Mouse (Mus musculus) heart, embryonic 11.5 days (tissue): ENCODE measurements around the gene Fbxo21. TPM values are rescaled to one million over a fixed set of nuclear protein-coding genes. Genes with fewer than 3 reads are reported as not detected.

Experiments
- ATAC-seq: fragments of 200-750 bp; cut with Nextera tagmentation; replicated peaks from 2 replicates; pipeline ENCODE4 v1.8.0; 2017; ENCODE audit warnings: moderate library complexity; ENCODE audit not compliant: insufficient number of reproducible peaks, low FRiP score, low TSS enrichment
- H3K27ac ChIP-seq: fragments of 300-500 bp; sonication (generic); 2 replicates; pipeline ENCODE4 v1.5.1; 2014; ENCODE audit warnings: mild to moderate bottlenecking, low read depth, low read length
- H3K27me3 ChIP-seq: fragments of 300-500 bp; sonication (generic); 2 replicates; pipeline ENCODE4 v1.6.1; 2014; ENCODE audit warnings: mild to moderate bottlenecking, low read length, mixed read lengths; ENCODE audit not compliant: control insufficient read depth, insufficient read depth
- H3K36me3 ChIP-seq: fragments of 300-500 bp; sonication (generic); 2 replicates; pipeline ENCODE4 v1.6.1; 2014; ENCODE audit warnings: mild to moderate bottlenecking, low read length, moderate library complexity, mixed read lengths; ENCODE audit not compliant: control insufficient read depth, insufficient read depth
- H3K4me1 ChIP-seq: fragments of 300-500 bp; sonication (generic); 2 replicates; pipeline ENCODE4 v1.6.1; 2014; ENCODE audit warnings: low read length; ENCODE audit not compliant: control insufficient read depth, insufficient read depth
- H3K4me2 ChIP-seq: fragments of 300-500 bp; sonication (generic); 2 replicates; pipeline ENCODE4 v1.6.1; 2014; ENCODE audit warnings: mild to moderate bottlenecking, moderate library complexity
- H3K4me3 ChIP-seq: fragments of 300-500 bp; sonication (generic); 2 replicates; pipeline ENCODE4 v1.5.1; 2014; ENCODE audit warnings: low read depth, low read length
- H3K9ac ChIP-seq: fragments of 300-500 bp; sonication (generic); 2 replicates; pipeline ENCODE4 v1.6.1; 2014; ENCODE audit warnings: mild to moderate bottlenecking, low read depth, low read length, moderate library complexity
- H3K9me3 ChIP-seq: fragments of 300-500 bp; sonication (generic); replicated peaks from 2 replicates; pipeline ENCODE4 v1.6.1; 2016; ENCODE audit warnings: low read length; ENCODE audit not compliant: control insufficient read depth
- WGBS: fragments of 180-500 bp; shearing (Covaris S2); extraction: QIAGEN DNeasy Blood & Tissue Kit; methylation state at CpG from one replicate; pipeline ENCODE4 v1.1.7; 2014; ENCODE audit not compliant: insufficient replicate concordance; 5-methylcytosine and 5-hydroxymethylcytosine counted together
- polyA plus RNA-seq: library from polyadenylated mRNA; unstranded; fragments of >200 nt; fragmentation: Nextera tagmentation; extraction: Ambion mirVana; gene quantifications from 2 replicates; pipeline ENCODE4 v1.2.1, GENCODE M21; 2014

Fbxo21 gene
- polyA plus RNA-seq, 1 experiment from 2014 or later: 46.2 TPM

DNA sequence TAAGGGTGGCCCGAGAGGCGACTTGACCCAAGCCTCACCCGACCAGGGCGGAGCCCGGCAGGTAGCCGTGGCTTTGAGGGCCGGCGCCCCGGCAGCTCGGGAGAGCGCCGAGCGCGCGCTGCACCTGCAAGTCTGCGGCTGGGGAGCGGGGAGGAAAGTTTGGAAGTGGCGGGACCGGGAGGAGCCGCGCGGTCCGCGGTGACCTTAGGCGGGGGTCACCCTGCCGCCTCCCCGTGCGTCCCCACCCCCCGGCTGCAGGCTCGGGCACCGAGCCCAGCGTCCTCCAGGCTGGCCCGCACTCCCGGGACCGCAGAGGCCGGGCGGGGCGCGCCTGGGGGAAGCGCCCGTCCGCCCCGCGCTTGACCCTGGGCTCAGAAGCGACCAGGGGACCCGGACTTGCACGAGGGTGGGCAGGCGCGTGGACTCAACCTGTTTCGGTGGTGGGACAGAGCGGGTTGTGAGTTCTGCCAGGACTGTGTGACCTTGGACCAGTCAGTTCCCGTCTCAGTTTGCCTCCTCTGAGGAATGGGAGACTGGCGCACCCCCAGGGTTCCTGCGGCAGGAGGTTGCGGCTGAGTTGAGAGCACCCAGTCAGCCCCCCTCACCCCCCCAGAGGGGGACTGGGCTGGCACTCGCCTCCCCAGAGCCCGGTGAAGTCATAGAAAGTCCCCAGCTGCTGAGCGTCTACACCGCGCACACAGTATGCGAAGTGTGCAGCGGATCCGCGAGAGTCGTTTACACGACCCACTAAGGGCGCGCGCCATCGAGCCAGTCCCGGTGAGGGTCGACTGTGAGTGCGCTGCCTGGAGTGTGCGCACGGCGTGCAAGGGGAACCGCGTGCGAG, 51.9 kb downstream of the Fbxo21 start:
- no peak for ATAC-seq

DNA sequence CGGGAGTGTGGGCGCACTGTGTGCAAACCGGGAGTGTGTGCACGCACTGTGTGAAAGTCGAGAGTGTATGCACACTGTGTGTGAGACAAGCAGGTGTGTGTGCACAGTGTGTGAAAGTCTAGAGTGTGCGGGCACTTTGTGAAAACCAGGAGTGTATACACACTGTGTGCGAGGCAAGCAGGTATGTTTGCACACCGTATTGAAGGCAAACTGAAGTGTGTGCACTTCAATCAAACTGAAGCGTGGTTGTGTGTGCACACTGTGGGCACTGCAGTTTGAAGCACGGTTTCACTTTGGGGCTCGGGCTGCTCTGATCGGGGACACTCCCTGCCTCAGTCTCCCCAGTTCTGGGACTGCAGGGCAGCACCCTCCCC, 52.5 kb downstream of the Fbxo21 start:
- H3K4me1 ChIP-seq: peaks cover 58% of the 10 kb centered on the region
- H3K4me2 ChIP-seq: peak overlapping the region; percentile 98
- H3K9ac ChIP-seq: peak overlapping the region; percentile 28; the same call in 1 of the 2 replicates
- ATAC-seq: no peak
- no peaks in the 10 kb centered on the region for H3K36me3 ChIP-seq
- 6% methylated on average over 12 of the region's 12 CpGs for WGBS
- H3K4me3 ChIP-seq: peak overlapping the region; percentile 75
- H3K27ac ChIP-seq: no peak overlapping the region
- H3K9me3 ChIP-seq: no peaks in the 10 kb centered on the region
- peaks cover 52% of the 10 kb centered on the region for H3K27me3 ChIP-seq

More for the DNA sequence above, 51.9 kb downstream of the Fbxo21 start:
- Histone ChIP-seq H3K4me2 (peak overlapping the region; percentile 98), H3K9ac (peak overlapping the region; percentile 63; the same call in 1 of the 2 replicates), H3K4me1 (peaks cover 54% of the 10 kb centered on the region), H3K36me3 (no peaks in the 10 kb centered on the region), H3K9me3 (no peaks in the 10 kb centered on the region), H3K27ac (no peak overlapping the region), H3K4me3 (peak overlapping the region; percentile 75), H3K27me3 (peaks cover 52% of the 10 kb centered on the region)
- WGBS: 1% methylated on average over 69 of the region's 79 CpGs

DNA sequence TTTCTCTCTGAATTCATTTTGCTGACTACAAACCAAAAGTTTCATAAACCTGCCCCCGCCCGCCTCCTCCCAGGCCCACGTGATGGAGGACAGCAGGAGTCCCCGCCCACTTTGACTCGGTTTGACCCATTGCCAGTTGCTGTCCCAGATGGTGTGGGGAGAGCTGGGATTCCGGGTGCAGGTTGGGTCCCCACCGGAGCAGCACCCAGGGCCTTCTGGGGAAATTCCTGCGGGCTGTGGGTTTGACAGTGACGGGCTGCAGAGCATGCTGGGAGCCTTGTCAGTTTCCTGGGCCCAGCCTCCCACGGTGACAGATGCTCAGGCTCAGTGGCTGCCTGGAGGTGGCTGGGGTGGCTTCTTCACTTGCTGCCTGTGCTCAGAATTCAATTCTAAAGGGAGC, 52.9 kb downstream of the Fbxo21 start:
- WGBS: 2% methylated on average over 10 of the region's 10 CpGs
- no peak overlapping the region for H3K27ac ChIP-seq
- H3K4me3 ChIP-seq: peak overlapping the region; percentile 75
- H3K27me3 ChIP-seq: peaks cover 52% of the 10 kb centered on the region
- peak overlapping the region; percentile 28; the same call in 1 of the 2 replicates for H3K9ac ChIP-seq
- H3K4me2 ChIP-seq: peak overlapping the region; percentile 98
- no peaks in the 10 kb centered on the region for H3K9me3 ChIP-seq
- no peaks in the 10 kb centered on the region for H3K36me3 ChIP-seq
- peaks cover 58% of the 10 kb centered on the region for H3K4me1 ChIP-seq
- ATAC-seq: no peak

GRCm38 (mm10) chr5:118030022-118030675, 53.6 kb downstream of the Fbxo21 start:
- Histone ChIP-seq H3K4me1 (peaks cover 58% of the 10 kb centered on the region), H3K9ac (no peak overlapping the region), H3K27ac (no peak overlapping the region), H3K27me3 (peaks cover 52% of the 10 kb centered on the region), H3K36me3 (no peaks in the 10 kb centered on the region), H3K4me3 (no peak overlapping the region), H3K4me2 (no peak overlapping the region), H3K9me3 (no peaks in the 10 kb centered on the region)
- WGBS: 84% methylated on average over 9 of the region's 9 CpGs
- no peak for ATAC-seq

GRCm38 (mm10) chr5:118031059-118031458, 54.5 kb downstream of the Fbxo21 start:
- peaks cover 43% of the 10 kb centered on the region for H3K27me3 ChIP-seq
- 0 out of 2 replicates have a peak, but pooled peaks have one; percentile 5 for ATAC-seq

DNA sequence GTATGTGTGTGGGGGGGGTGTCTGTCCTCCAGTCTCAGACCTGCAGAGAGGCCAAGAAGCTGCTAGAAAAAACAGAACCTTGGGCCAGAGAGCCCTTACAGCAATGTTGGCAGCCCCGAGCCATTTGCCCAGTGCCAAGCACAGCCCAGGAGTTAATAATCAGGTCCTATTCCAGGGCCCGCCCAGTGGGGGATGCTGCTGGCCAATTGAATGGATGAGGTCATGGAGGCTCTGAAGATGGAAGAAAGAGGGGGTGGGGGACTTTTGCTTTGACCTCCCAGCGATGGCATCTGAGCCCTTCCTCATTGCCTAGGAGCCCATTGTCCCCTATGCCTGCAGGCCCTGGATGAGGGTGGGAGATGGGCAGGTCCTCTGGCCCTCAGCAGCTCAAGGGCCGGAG, 55.0 kb downstream of the Fbxo21 start:
- Histone ChIP-seq H3K4me3 (no peak overlapping the region), H3K4me1 (peaks cover 51% of the 10 kb centered on the region), H3K9me3 (no peaks in the 10 kb centered on the region), H3K36me3 (no peaks in the 10 kb centered on the region), H3K27me3 (peaks cover 40% of the 10 kb centered on the region), H3K9ac (no peak overlapping the region), H3K4me2 (no peak overlapping the region), H3K27ac (no peak overlapping the region)
- no peak for ATAC-seq
- WGBS: 57% methylated on average over 4 of the region's 4 CpGs

More at GRCm38 (mm10) chr5:118031059-118031458, 54.5 kb downstream of the Fbxo21 start:
- no peaks in the 10 kb centered on the region for H3K9me3 ChIP-seq
- WGBS: 19% methylated on average over 5 of the region's 5 CpGs
- H3K36me3 ChIP-seq: no peaks in the 10 kb centered on the region
- H3K4me2 ChIP-seq: no peak overlapping the region
- no peak overlapping the region for H3K4me3 ChIP-seq
- peaks cover 55% of the 10 kb centered on the region for H3K4me1 ChIP-seq
- no peak overlapping the region for H3K27ac ChIP-seq
- 0 out of 2 replicates have a peak overlapping the region, but pooled peaks have one; percentile 49 for H3K9ac ChIP-seq

DNA sequence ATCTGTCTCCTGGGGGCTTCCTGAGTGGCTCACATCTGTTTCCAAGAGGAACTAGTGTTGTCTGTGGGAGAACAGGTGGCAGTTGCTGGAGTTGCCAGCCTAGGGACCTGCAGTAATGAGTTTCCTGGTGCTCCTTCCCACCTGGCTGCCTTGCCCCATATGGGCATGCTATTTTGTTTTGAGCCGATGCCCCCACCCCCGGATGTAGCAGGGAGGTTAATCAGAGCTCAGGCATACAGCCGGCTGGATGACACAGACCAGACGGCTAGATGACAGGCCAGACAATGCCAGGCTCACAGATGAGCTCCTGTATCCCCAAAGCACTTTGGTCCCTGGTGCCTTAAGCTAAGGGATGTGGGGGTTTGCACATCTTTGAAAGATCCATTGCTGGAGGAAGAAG, 56.8 kb downstream of the Fbxo21 start:
- Histone ChIP-seq H3K27ac (peak overlapping the region; percentile 50; the same call in 1 of the 2 replicates), H3K4me2 (no peak overlapping the region), H3K9me3 (no peaks in the 10 kb centered on the region), H3K9ac (no peak overlapping the region), H3K4me3 (no peak overlapping the region), H3K36me3 (no peaks in the 10 kb centered on the region), H3K4me1 (peaks cover 41% of the 10 kb centered on the region), H3K27me3 (peaks cover 21% of the 10 kb centered on the region)
- ATAC-seq: no peak
- 18% methylated on average over 4 of the region's 4 CpGs for WGBS

DNA sequence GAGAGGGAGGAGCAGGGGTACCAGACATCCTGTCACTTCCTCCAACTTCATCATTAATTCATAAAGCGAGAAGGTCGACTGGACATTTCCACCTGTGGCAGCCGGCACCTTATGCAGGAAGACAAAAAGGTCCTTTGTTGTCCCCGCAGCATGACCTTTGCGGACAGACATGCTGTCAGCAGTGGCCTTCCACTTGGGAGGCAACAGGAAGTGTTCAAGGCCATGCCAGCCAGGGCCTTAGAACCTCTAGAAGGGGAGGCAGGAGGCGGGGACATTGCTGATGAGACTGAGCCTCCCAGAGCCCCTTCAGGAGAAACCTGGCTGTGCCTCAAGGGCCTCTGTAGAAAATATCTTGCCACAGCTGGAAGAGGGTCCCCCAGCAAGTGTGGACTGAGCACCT, 57.2 kb downstream of the Fbxo21 start:
- peaks cover 17% of the 10 kb centered on the region for H3K27me3 ChIP-seq
- H3K9ac ChIP-seq: no peak overlapping the region
- H3K9me3 ChIP-seq: no peaks in the 10 kb centered on the region
- WGBS: 52% methylated on average over 6 of the region's 6 CpGs
- H3K4me2 ChIP-seq: no peak overlapping the region
- peak overlapping the region; percentile 50 for H3K27ac ChIP-seq
- peaks cover 37% of the 10 kb centered on the region for H3K4me1 ChIP-seq
- H3K4me3 ChIP-seq: no peak overlapping the region
- no peak for ATAC-seq
- no peaks in the 10 kb centered on the region for H3K36me3 ChIP-seq
